Mouse (Mus musculus) brain, embryonic 14.5 days (tissue): ENCODE measurements around the gene Zgpat.

Source experiments
- CTCF ChIP-seq: fragments of 200-500 bp; IDR thresholded peaks from 2 replicates; pipeline ENCODE4 v1.5.1; 2012; ENCODE audit warnings: inconsistent platforms, mild to moderate bottlenecking, moderate library complexity, borderline replicate concordance; ENCODE audit not compliant: insufficient read depth, insufficient read length; ENCODE audit errors: extremely low read depth
- POLR2A ChIP-seq: fragments of 200-500 bp; IDR thresholded peaks from 2 replicates; pipeline ENCODE4 v1.6.1; 2012; ENCODE audit warnings: mild to moderate bottlenecking, inconsistent platforms, borderline replicate concordance; ENCODE audit not compliant: poor library complexity, insufficient read depth, insufficient read length, severe bottlenecking; ENCODE audit errors: extremely low read depth

DNA sequence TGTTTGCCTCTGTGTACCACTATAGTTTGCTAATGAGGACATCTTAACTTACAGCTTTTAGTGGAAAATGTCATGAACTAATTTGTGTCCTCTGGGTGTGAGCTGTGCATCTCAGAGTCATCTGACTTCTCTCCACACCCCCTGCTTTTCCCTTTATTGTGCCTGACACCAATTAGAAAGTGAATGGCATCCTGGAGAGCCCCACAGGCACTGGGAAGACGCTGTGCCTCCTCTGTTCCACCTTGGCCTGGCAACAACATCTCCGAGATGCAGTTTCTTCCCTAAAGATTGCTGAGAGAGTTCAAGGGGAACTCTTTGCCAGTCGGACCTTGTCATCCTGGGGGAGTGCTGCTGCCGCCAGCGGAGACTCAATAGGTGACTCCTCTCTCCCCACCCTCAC, 42.6 kb upstream of the Zgpat start:
- no peak for TF ChIP-seq CTCF
- no peak for TF ChIP-seq POLR2A
